Comparison of ENCODE assay signal across 8 mouse cellular contexts in genomic region chr12:81844572-81844971, GRCm38 (mm10). TPM values are rescaled to one million over a fixed set of nuclear protein-coding genes. Genes with fewer than 3 reads are reported as not detected.
A peak's percentile ranks its signal among the peaks of the same experiment; 100 is the strongest.
DNase-seq lines count a peak whose midpoint lies in the region; ATAC-seq and TF ChIP-seq lines count a peak whose summit lies in the region.

No protein-coding gene starts in this region.

- no peak overlapping the region for H3K27ac ChIP-seq in kidney, postnatal 0 days
- H3K27ac ChIP-seq in forebrain, embryonic 11.5 days (ENCODE audit: low read depth, low read length): no peak overlapping the region
- H3K27ac ChIP-seq in limb, embryonic 10.5 days: no peak overlapping the region
- no peak overlapping the region for H3K27ac ChIP-seq in midbrain, postnatal 0 days (ENCODE audit: low read depth, low read length)

- ATAC-seq in kidney, postnatal 0 days (replicated peaks; ENCODE audit: low FRiP score, low read depth): no peak
- ATAC-seq in forebrain, embryonic 11.5 days (replicated peaks; ENCODE audit: low FRiP score): no peak
- no peak for ATAC-seq in midbrain, postnatal 0 days (ENCODE audit: low FRiP score)
- ATAC-seq in erythroblast, adult 5-6 weeks (replicated peaks; ENCODE audit: low FRiP score, poor library complexity, severe bottlenecking): no peak

- no peak for DNase-seq in kidney, postnatal 0 days (ENCODE audit: low spot score)
- no peak for DNase-seq in kidney, postnatal 14 days
- no peak for DNase-seq in forebrain, embryonic 11.5 days (ENCODE audit: low spot score)
- DNase-seq in limb, embryonic 10.5 days (ENCODE audit: low spot score): no peak
- DNase-seq in midbrain, postnatal 0 days (ENCODE audit: low spot score): no peak
- no peak for DNase-seq in layer of hippocampus, adult 9-11 months
- no peak for DNase-seq in cerebellum, adult 8-10 months

- no peak overlapping the region for H3K9ac ChIP-seq in kidney, postnatal 0 days (ENCODE audit: low read depth, low read length)
- H3K9ac ChIP-seq in forebrain, embryonic 11.5 days (ENCODE audit: low read length): no peak overlapping the region; the same call in 1 of the 2 replicates
- no peak overlapping the region for H3K9ac ChIP-seq in midbrain, postnatal 0 days (replicated peaks; ENCODE audit: low read length, poor library complexity, severe bottlenecking)

- H3K9me3 ChIP-seq in kidney, postnatal 0 days (replicated peaks; ENCODE audit: low read length): no peaks in the 10 kb centered on the region
- no peaks in the 10 kb centered on the region for H3K9me3 ChIP-seq in forebrain, embryonic 11.5 days (ENCODE audit: control insufficient read depth, low read length)
- H3K9me3 ChIP-seq in limb, embryonic 10.5 days (replicated peaks): no peaks in the 10 kb centered on the region
- H3K9me3 ChIP-seq in midbrain, postnatal 0 days (ENCODE audit: low read length): no peaks in the 10 kb centered on the region

- H3K36me3 ChIP-seq in kidney, postnatal 0 days (ENCODE audit: insufficient read depth, low read length): no peaks in the 10 kb centered on the region
- no peaks in the 10 kb centered on the region for H3K36me3 ChIP-seq in forebrain, embryonic 11.5 days (ENCODE audit: control insufficient read depth, insufficient read depth, low read length)
- no peaks in the 10 kb centered on the region for H3K36me3 ChIP-seq in limb, embryonic 10.5 days
- no peaks in the 10 kb centered on the region for H3K36me3 ChIP-seq in midbrain, postnatal 0 days (ENCODE audit: insufficient read depth, low read length)

- TF ChIP-seq CTCF in kidney, postnatal 0 days (IDR thresholded peaks at IDR 0.05; ENCODE audit: low read depth): no peak
- TF ChIP-seq CTCF in midbrain, postnatal 0 days (IDR thresholded peaks at IDR 0.05): no peak

- H3K27me3 ChIP-seq in kidney, postnatal 0 days (ENCODE audit: insufficient read depth, low read length): no peaks in the 10 kb centered on the region
- H3K27me3 ChIP-seq in forebrain, embryonic 11.5 days (ENCODE audit: control insufficient read depth, insufficient read depth, low read length): no peaks in the 10 kb centered on the region
- peaks cover 22% of the 10 kb centered on the region for H3K27me3 ChIP-seq in limb, embryonic 10.5 days (ENCODE audit: low read depth, poor library complexity, severe bottlenecking)
- no peaks in the 10 kb centered on the region for H3K27me3 ChIP-seq in midbrain, postnatal 0 days (ENCODE audit: insufficient read depth, low read length)

- H3K4me2 ChIP-seq in kidney, postnatal 0 days (ENCODE audit: low read length): peak overlapping the region; percentile 57
- peak overlapping the region; percentile 35; the same call in 1 of the 2 replicates for H3K4me2 ChIP-seq in forebrain, embryonic 11.5 days (ENCODE audit: low read depth, low read length, severe bottlenecking)
- H3K4me2 ChIP-seq in midbrain, postnatal 0 days (ENCODE audit: low read depth, low read length, poor library complexity, severe bottlenecking): peak overlapping the region; percentile 34

- no peaks in the 10 kb centered on the region; the same call in 1 of the 2 replicates for H3K4me1 ChIP-seq in kidney, postnatal 0 days (replicated peaks; ENCODE audit: insufficient read depth, low read length)
- H3K4me1 ChIP-seq in forebrain, embryonic 11.5 days (replicated peaks; ENCODE audit: control insufficient read depth, insufficient read depth, low read length): no peaks in the 10 kb centered on the region; the same call in 1 of the 2 replicates
- H3K4me1 ChIP-seq in limb, embryonic 10.5 days: peaks cover 10% of the 10 kb centered on the region
- no peaks in the 10 kb centered on the region for H3K4me1 ChIP-seq in midbrain, postnatal 0 days (ENCODE audit: insufficient read depth, low read length)

- 31% methylated on average over 13 of the region's 13 CpGs for WGBS in kidney, postnatal 0 days
- WGBS in forebrain, embryonic 11.5 days: 47% methylated on average over 13 of the region's 13 CpGs
- 56% methylated on average over 13 of the region's 13 CpGs for WGBS in limb, embryonic 10.5 days
- WGBS in midbrain, postnatal 0 days: 51% methylated on average over 13 of the region's 13 CpGs

- peak overlapping the region; percentile 6; the same call in 1 of the 2 replicates for H3K4me3 ChIP-seq in kidney, postnatal 0 days (replicated peaks; ENCODE audit: low read depth, low read length)
- no peak overlapping the region for H3K4me3 ChIP-seq in forebrain, embryonic 11.5 days (ENCODE audit: low read depth, low read length)
- peak overlapping the region; percentile 15; the same call in 1 of the 2 replicates for H3K4me3 ChIP-seq in limb, embryonic 10.5 days
- H3K4me3 ChIP-seq in midbrain, postnatal 0 days (ENCODE audit: low read depth, low read length): no peak overlapping the region

RNA-seq across cellular contexts. Expression of gene Pcnx, which starts 15.3 kb away (rescaled TPM):
- polyA plus RNA-seq in kidney, postnatal 0 days (2015; fragmentation: Nextera tagmentation; extraction: Ambion mirVana): 8.9 and 9.2 TPM in 2 replicates
- 14.6 and 14.8 TPM in 2 replicates for polyA plus RNA-seq in forebrain, embryonic 11.5 days (2014; fragmentation: Nextera tagmentation; extraction: Ambion mirVana)
- 6.6 and 8.3 TPM in 2 replicates for polyA plus RNA-seq in limb, embryonic 10.5 days (2016; fragmentation: Nextera tagmentation; extraction: Ambion mirVana)
- 46.6 TPM in 2 replicates for total RNA-seq in midbrain, postnatal 0 days (2014; rRNA removed)
- polyA plus RNA-seq in midbrain, postnatal 0 days (2015; fragmentation: Nextera tagmentation; extraction: Ambion mirVana): 4.8 and 8.2 TPM in 2 replicates
- total RNA-seq in erythroblast, adult 5-6 weeks (2015; ENCODE audit: low replicate concordance): 2.5 and 8.6 TPM in 2 replicates
- 3.8 and 4.2 TPM in 2 replicates for total RNA-seq in erythroblast, adult 5-6 weeks (2017; ENCODE audit: low replicate concordance)

Comparison
In these comparisons a context has a peak if more than half of its experiments do, and no peak if none do; other contexts are left out.
1. H3K4me3 ChIP-seq: peak in kidney, postnatal 0 days (single experiment) and limb, embryonic 10.5 days (single experiment); none in forebrain, embryonic 11.5 days (single experiment) and midbrain, postnatal 0 days (single experiment).
2. Peak in every context shown above with its lines, with median percentiles within 50 percentile points of each other: H3K4me2 ChIP-seq.